Mouse (Mus musculus): ENCODE data around the gene Dnajb7.

The Dnajb7 gene

DNA sequence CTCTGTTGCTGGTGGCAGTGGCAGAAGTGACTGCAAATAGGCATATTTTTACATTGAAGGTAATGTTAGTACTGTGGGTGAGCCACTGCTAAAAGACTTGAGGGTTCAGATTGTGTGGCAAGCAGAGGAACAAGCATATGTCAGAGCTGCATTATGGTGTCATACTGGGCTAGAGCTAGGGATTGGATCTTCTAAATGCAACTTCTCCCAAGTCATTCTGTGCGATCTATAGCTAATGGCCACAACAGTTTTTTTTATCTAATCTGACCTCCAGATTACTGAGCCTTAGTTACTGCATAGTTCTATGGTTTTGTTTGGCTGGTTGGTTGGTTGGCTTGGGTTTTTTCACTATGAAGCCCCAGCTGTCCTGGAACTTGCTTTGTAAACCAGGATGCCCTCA lies at the start of gene Dnajb7:
TSS of gene Dnajb7 (minus strand) at position 101 of the 400 bp plus-strand sequence.
- DNase-seq: no peak

DNA sequence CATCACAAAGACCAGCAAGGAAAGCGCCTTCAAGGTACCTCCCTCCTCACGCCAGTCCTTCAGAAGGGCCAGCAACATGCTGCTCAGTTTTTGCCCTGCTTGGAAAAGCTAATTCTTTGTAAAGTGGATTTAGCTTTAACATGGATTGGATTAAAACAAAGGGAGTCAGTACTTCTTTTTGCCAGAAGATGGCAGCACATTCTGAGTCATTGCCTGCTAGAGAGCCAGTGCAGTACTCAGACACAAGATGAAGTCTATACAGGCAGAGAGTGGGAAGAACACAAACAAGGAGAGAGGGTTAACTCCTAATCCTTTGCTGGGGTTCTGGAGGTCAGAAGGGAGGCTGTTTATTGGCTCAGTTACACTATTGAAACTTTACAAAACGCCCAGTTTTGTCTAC lies 40.4 kb upstream of the Dnajb7 start:
- peak; percentile 30 to 50 for DNase-seq

DNA sequence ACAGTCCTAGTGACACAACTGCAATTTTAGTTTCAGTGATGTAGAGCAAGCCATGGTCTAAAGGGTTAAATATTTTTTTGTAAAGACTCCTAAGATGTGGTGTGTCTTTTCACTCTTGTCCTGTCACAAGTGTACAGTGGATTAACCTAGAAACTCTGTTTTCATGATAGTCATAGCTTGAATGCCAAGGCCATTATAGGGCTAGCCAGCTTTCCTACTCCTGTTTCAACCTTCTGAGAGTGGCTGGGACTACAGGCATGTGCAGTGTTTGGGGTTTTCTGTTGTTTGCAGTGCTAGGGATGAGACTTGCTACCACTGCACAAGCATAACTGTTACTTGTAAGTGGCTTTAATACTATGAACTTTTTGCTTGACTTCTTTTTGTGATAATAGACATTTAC lies 31.1 kb upstream of the Dnajb7 start:
- no peak for DNase-seq

- no peak for DNase-seq
These were observed 30.2 kb upstream of the Dnajb7 start for GRCm38 (mm10) chr15:81438345-81438744.

DNA sequence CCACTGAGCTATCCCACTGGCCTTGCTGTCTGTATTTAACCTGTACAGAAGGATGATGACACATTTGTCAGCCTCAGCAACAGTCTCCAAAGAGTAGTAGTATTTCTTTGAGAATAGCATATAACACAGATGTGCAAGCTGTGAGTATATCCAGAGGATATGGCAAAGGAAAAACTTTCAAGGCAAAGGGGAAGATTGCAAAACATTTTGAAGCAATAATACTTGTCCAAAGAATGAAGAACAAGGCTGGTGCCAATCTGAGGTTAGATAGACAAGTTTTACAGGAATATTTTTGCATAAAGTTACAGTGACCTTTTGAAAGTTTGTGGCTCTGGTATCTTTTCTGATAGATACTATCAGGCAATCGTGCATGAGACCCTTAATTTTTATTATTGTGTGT lies 23.1 kb upstream of the Dnajb7 start:
- no peak for DNase-seq

GRCm38 (mm10) chr15:81427947-81428346 lies 19.8 kb upstream of the Dnajb7 start:
- no peak for DNase-seq

GRCm38 (mm10) chr15:81425311-81425710 lies 17.2 kb upstream of the Dnajb7 start:
- DNase-seq: no peak

- DNase-seq: peak in 1 of 2 experiments; percentile 39
These were observed 14.1 kb upstream of the Dnajb7 start for GRCm38 (mm10) chr15:81422156-81422681.

DNA sequence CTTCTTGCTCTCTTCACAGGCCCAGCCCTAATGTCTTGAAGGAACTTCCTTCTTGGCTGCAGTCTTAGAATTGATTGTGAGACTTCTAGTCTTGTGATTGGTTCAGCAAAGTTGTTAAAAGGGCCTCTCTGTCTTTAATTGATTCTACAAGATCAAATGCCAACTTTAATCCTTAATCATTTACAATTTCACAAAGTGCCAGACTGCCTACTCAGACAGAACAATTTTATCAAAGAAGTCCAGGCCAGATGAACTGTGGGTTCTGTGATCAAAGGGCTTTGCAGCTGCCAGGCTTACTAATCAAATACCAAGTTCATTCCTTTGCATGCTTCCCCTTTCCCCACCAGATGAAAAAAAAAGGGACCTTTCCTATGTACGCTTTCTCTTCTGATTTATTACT lies 13.4 kb upstream of the Dnajb7 start:
- DNase-seq: peak in 1 of 2 experiments; percentile 15

DNA sequence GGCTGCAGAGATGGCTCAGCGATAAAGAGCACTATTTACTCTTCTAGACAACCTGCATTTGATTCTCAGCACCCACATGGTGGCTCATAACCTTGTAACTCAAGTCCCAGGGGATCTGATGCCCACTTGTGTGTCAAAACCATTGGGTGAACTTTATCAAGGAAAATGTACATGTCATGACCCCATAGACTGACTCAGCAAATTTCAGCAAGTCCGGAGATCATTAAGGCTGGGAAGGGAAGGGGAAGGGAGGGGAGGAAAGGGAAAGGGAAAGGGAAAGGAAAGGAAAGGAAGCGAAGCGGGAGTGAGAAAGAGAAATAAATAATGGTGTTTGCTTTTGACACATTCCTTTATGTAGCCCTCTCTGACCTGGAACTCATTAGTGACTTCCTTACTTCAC lies 10.0 kb upstream of the Dnajb7 start:
- no peak for DNase-seq

DNA sequence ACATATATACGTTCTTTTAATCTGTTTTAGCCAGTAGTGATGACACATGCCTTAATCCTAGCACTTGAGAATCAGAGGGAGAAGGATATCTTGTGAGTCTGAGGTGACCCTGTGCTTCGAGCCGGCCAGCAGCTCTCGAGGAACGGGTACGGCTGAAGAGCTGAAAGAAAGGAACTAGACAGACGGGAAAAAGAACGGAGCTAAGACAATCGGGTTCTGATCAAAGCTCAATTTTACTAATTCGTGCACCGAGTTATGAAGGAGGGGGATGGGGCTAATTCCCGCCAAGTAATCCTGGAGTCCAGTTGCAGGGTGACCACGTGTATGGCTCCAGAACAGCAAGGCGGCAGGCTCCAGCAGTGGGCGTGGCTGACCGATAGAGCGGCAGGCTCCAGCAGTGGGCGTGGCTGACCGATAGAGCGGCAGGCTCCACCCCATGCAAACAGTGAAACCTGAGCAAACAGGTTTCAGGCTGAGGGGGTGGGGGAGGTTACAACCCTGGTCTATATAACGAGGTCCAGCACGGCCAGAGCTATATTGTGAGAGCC lies 8.7 kb upstream of the Dnajb7 start:
- DNase-seq: peak; percentile 83 to 91

- no peak for DNase-seq
These were observed 3.1 kb downstream of the Dnajb7 start for GRCm38 (mm10) chr15:81405008-81405407.

GRCm38 (mm10) chr15:81399638-81400315 lies 8.3 kb downstream of the Dnajb7 start, which contains the start of the genes St13 and Xpnpep3:
Gene St13, minus strand, starts transcription at chr15:81400077.
Gene Xpnpep3, plus strand, starts transcription at chr15:81400138.
- peak; percentile 99 for DNase-seq

DNA sequence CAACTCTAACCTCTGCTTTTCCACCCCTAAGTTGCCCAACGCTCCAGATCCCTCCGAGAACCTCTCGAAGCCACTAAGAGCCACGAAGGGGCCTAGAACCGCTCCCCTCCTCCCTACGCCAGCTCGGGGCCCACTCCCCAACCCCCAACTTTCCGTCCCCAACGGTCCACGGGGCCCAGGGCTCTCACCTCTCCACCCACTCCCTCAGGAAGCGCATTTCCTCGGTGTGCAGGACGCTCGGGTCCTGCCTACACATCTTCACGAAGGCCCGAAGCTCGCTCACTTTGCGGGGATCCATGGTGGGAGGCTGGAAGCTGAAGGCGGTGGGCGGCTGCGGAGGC lies 8.8 kb downstream of the Dnajb7 start:
- DNase-seq: no peak

DNA sequence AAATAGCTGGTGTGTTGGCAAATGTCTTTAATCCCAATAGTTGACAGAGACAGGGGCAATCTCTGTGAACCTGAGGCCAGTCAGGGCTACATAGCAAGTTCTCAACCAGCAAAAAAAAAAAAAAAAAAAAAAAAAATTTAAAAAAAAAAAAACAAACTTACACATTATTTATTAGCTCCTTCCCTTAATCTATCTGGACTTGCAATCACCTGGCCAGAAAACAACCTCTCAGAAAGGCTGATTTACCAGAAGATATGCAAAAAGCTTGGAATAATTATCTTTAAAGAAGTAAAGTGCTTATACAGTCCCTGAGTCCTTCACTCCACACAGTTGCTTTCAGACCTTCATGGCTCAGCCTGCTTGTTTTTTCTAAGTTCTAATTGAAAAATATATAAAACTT lies 9.9 kb downstream of the Dnajb7 start:
- no peak for DNase-seq

DNA sequence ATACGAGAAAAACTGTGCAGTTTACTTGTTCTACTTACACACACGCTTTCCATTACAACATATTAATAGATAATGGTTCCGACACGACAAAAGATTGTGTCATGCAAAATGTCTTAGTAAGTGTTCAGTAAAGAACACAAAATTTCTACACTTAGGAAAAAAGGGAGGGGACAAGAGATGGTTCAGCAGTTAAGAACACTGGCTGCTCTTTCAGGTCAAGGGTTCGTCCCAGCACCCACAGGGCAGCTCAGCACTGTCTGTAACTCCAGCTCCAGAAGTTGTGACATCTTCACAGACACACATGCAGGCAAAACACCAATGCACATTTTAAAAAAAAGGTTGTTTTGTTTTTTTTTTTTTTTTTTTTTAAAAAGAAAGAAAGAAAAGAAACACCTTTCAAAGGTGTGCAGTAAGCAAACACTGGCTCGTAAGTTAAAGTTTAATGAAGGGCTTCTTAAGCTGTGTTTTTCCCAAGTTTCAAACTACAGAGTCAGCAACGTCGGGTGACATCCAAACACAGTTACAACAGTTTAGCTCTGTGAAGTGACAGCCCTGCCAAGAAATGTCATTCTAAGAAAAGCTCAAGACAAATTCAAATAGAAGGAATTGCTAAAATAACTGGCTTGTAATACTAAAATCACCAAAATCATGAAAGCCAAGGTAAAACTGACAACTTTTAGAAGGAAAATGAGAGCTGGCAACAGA lies 13.7 kb downstream of the Dnajb7 start:
- DNase-seq: peak in 1 of 2 experiments; percentile 7

GRCm38 (mm10) chr15:81392997-81393396 lies 15.1 kb downstream of the Dnajb7 start:
- DNase-seq: peak in 1 of 2 experiments; percentile 24

DNA sequence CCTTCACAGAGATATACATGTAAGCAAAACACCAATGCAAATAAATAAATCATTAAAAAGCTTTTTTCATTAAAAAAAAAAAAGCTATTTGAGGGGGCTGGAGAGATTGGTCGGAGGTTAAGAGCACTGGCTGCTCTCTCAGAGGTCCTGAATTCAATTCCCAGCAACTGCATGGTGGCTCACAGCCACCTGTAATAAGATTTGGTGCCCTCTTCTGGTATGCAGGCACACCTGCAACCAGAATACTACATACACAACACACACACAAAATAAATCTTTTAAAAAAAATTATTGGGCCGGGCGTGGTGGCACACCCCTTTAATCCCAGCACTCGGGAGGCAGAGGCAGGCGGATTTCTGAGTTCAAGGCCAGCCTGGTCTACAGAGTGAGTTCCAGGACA lies 21.8 kb downstream of the Dnajb7 start:
- DNase-seq: no peak

GRCm38 (mm10) chr15:81378845-81379244 lies 29.3 kb downstream of the Dnajb7 start:
- no peak for DNase-seq

DNA sequence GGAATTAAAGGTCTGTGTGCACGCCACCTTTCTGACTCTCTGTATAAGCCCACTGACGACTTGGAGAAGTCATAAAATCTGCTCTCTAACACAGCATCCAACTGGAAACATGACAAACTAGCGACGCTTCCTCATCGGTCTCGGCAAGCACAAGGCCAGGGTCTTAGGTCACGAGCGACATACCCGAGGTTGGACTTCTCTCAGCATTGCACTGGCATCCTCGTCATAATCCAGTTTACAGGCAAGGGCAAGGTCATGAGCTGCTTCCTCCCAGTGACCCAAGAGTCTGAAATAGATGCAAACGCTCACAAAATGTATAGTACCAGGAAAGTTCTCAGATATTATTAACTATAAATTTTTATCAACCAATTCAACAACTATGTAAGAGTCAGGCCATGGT lies 33.5 kb downstream of the Dnajb7 start:
- DNase-seq: no peak

DNA sequence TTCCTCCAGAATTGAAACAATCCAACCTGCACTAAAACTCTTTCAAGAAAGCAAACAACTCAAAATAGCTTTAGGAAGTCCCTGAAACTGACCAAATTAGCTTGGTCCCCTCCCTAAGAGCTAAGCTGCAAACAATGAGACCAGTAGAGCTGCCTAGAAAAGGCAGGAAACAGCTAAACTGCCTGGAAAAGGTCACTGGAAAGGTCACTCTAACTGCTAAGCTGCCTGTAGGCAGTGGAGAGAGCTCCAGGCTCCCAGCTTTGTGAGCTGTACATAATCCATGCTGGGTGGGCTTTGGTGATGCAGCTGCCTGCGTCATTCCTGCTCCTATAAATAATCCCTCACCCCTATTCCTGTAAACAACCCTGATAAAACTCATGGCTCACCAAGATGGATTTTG lies 37.7 kb downstream of the Dnajb7 start:
- no peak for DNase-seq

DNA sequence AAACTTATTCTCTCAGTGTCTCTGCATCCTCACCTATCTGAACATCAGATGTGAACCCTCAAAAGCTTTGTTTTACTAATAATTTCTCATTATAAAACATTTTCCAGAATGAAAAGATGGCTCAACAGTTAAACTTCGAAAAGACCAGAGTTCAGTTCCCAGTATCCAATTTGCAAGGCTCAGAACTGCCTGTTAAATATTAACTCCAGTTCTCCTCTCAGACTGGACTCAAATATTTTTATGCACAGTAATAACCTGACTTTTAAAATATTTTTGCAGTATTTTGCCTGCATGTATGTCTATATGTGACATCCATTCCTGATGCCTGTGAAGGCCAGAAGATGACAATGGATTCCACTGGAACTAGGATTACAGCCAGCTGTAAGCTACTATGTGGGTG lies 39.5 kb downstream of the Dnajb7 start:
- DNase-seq: no peak

GRCm38 (mm10) chr15:81366241-81366640 lies 41.9 kb downstream of the Dnajb7 start:
- DNase-seq: no peak

DNA sequence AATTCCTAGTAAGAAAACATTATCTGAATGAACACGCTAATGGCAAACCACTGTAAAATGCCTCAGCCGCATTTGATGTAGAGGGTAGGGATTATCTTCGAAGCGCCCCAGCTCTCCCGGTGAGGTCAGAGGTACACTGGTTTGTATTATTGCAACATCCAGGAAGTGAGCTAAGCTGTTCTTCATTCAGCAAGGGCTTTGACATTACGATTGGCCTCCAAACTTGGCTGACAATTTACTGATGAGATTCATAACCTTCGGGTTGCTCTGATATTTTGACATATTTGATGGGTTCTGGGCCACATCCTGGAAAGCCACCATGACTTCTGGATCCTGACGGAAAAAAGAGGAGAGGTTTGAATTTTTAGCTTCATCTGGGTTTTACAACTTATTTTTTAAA lies 42.9 kb downstream of the Dnajb7 start:
- no peak for DNase-seq
